Mouse (Mus musculus) embryo, embryonic 10 days (tissue): Measurements from ENCODE around the gene Slc1a4.

Source experiments
- DNase-seq: peaks from one replicate; pipeline ENCODE4 v3.0.0-alpha.2; 2015; ENCODE audit warnings: low spot score

The Slc1a4 gene

DNA sequence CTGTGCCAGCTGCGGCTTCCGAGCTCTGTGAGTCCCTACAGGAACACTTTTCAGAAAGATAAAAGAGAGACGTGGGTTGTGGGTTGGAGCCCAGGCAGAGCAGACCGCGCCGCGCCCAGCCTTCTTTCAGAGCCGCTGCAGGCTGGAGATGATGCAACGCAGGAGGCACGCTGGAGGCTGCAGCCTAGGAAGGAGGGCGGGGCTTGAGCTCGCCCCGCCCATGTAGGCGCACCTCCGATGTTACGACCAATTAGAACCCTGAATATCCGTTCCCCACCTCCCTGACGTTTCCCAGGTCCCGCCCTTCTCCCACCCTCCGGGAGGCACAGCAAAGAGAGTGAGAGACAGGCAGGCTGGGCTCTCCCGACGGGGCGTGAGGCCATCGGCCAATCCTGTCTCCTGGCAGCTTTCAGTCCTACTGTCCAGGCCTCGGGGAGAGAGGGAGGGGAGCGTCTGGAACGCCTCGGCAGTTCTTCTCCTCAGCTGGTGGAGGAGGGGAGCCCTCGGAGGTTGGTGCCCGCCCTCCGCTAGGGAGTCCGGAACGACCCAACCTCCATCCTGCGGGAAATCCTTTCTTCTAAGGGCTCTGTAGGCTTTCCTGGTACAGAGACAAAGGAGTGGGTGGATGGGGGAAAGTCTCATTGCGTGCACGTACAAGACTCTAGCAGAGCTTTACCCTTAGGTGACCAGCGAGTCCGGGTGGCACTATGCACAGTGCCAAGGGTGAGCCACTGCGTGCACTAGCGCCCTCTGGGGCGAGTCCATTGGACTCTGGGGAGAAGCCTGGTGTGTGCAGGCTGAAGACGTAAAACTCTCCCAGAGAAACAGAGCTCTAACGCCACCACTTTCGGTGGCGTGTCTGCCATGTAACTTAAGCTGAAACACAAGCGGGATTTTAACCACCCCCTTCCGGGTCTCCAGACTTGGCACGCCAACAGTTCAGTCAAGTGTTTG is at the start of gene Slc1a4:
Slc1a4 (minus strand) TSS at position 153 of the 954 bp plus-strand sequence.
- peak; percentile 95 for DNase-seq

DNA sequence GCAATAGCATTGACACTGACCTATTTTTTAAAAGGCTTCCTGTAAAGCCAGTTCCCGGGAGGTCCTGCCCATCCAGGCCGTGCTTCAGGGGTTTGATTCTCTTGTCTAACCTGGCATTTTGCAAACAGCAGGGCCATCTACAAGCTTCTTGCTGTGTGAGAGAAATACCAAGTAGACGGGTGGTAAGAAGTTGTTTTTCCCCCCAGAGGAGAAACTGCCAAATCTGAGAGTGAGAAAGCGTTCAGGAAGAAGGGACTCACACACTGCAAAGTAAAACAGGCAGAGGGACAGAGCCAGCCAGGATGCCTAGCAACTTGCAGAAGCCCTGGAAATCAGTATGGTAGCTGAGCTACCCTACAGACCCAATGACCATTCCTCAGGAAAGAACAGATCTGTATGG is 47.6 kb upstream of the Slc1a4 start:
- DNase-seq, result no peak

DNA sequence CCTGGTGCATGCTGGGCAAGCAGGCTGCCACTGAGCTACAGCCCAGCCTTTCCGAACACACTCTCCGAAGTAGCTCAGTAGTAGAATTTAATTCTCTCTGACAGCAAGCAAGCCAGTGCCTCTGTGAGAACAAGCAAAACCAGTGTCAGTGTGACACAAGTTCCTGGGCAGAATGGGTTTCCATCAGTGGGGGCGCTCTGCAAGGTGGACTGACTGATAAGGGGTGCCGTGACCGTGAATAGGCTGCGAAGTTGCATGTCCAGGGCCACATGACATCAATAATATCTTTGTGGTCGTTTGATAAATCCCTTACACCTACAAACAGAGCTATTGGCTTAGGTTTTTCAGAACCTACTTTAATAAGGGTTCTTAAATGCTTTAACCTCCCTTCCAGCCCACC is 44.1 kb upstream of the Slc1a4 start:
- no peak for DNase-seq

DNA sequence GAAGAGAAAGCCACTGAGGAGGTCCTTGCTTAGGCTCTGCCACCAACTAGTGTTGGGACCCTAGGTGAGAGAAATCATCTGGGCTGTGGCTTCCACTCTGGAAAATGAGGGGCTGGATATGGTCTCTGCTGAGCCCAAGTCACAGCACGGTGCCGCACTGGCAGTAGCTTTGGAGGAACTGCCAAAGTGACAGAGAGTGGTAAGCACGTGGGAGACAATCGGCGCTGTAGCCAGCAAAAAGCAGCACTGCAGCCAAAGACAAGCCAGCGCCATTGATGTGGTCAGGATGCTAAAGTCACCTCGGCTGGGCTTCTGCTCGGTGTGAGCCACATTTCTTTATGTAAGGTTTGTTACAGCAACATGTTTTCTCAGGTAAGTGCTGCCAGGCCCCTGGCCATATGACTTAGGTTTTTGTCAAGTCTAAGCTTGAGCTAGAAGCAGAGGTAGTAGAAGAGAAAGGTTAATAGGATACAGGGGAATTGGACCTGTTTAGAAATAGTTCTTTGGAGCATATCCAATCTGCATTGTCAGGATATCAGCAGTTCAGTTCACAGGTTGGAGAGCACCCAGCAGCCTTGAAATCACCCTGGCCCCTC is 40.2 kb upstream of the Slc1a4 start:
- DNase-seq, result no peak

DNA sequence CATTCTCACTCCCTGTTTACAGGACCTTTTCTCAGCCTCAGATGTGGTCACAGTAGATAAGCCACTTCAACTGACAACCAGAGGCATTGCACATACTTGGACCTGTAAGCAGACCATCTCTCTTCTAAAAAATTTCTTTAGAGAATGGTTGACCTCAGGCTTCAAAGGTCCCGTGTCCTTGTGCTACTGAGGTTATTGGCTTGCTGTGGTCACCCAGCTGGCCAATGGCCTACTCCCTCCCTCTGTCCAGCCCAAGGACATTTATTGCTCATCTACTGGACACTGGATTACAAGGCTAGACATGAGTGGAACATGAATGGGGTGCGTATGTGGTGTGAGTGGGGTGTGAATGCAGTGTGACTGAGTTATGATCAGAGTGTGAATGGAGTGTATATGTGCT is 38.0 kb upstream of the Slc1a4 start:
- no peak for DNase-seq

DNA sequence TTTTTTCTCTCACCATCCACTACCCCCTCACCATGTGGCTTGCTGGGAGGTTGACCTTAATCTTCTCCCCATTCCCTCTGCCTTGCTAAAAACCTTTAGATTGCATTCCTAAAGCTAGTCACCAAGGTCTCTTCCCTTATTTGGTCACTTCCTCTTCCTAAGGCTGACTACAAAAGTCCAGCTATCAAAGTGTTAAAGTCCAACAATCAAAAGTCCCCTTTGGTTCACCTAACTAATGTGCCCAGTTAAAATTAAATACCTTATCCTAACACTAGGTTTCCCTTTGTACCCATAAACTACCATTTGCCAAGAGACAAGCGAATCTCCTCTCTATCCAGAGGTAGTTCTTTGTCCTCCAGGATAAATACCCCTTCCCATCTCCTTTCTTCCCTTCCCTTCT is 33.9 kb upstream of the Slc1a4 start:
- no peak for DNase-seq

DNA sequence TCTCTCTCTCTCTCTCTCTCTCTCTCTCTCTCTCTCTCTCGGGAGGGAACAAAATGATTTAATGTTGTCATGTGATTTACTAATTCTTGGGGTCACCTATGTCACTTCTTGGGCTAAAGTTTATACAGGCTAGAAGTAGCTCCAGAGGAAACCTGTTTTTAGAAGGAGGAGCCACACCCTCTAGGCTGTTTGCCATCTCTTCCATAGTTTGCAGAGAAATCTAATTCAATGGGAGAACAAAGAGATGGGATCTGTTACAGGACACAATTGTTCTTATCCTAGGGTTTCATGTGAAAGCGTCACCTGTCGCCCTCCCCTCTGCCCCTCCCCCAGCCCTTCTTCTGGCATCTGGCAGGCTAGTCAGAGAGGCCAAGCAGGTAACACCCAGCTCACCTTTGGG is 28.8 kb upstream of the Slc1a4 start:
- DNase-seq, result no peak

DNA sequence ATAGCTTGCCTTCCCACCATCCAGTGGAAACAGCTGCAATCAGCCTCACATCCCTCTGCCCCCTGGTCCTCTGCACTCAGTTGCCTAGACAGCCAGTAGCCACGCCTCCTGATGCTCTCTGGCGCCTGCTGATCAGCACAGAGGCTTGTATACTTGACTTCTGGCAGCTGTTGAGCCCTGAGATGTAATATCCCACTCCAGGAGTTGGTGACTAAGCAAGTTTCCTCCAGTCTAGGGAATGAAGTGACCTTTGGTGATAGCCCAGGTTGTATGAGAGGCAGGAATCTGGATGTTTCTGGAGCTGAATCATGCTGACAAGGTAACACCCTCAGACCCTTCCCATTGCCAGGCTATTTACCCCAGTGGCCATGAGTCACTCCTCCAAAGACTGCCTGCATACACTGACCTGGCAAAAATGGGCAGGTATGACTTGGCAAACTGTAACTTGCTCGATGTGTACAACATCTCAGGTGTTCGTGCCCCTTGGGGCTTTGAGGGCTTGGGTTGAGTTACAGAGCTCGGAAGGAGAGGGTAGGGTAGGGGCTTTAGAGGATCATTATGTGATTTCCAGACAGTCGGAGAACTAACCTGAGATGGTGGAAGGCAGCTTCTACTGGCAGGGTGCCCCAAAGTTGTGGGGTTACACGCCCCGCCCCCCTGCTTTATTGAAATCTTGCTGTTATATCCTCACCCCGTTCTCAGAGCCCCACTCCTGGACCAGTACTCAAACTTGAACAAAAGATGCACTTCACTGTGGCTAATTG is 25.4 kb upstream of the Slc1a4 start:
- DNase-seq, result peak; percentile 24

DNA sequence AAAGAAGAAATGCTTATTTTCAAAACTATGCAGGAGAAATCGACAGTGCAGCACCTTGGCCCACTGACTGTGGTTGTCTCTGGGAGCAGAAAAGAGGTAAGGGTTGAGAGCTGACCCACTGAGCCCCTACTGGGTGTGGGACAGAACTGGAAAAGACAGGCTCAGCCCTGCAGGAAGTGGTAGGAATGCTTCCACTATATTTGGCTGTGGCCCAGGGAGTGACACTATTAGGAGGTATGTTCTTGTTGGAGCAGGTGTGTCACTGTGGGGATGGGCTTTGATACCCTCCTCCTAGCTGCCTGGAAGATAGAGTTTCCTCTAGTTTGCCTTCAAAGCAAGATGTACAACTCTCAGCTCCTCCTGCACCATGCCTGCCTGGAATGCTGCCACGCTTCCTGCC is 16.0 kb upstream of the Slc1a4 start:
- no peak for DNase-seq

DNA sequence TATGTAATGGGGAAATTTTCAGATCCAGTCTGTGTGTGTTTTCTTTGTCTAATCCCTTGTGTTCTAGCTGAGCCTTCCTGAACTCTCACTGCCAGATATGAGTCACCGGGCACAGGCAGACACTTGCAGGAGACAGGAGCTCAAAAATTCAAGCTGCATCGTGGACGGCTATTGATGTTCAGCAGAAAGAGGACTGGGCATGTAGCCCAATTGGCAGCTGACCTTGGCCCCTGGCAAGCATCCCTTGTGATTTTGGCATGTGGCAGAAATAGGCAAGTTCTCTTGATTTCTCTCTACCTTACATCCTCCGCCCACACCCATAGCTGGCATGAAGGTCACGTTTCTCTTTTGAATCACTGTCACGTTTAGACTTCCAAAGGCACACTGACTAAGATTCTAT is 15.0 kb upstream of the Slc1a4 start:
- DNase-seq, result no peak

DNA sequence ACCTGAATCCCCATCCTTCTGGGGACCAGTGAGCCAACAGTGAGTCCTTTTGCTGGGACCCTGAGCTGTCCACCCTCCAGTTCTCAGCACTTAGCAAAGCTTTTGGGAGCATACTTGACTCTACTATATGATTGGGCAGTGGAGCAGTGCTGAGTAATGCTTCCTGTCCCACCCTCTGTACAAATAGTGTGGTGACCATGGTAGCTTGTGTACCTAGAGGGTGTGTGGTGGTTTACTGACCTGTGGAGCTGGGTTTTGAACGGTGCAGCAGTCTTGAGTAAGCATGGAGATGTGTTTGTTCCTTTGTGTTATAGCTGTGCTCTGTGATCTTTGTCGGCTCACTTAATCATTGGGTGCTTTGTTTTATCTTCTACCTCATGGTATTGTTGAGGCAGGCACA is 13.9 kb upstream of the Slc1a4 start:
- no peak for DNase-seq

DNA sequence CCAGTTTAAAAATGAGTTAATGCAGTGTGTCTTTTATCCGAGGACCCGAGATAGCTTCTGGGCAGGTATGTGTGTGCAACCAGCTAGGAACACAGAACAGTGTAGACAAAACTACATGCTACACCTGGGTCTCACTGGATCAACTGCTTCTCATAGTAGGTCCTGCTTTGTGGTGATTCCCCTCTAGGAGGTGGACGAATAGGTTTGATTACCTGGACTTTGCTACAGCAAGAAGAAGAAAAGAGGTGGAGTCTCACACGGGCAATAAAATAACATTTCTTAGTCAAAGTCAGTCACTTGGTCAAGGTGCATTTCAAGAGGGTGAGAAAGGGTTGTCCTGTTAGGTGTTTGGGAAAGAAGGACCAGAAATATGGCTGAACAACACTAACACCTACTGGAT is 11.4 kb upstream of the Slc1a4 start:
- no peak for DNase-seq

DNA sequence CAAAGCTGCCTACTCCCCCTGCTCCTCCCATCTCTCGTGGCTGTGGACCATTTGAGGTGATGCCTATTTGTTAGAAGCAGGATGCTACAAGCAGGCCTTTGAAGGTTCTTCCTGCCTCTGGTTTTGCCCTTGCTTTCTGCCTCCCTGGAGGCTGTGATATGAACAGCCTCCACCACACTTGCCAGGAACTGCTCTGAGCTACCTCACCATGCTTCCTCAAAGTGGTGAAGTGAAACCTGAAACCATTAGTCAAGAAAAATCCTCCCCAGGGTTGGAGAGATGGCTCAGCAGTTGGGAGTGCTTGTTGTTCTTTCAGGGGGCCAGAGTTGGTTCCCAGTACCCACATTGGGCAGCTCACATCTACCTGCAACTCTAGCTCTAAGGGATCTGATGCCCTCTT is 9.1 kb upstream of the Slc1a4 start:
- DNase-seq, result no peak

DNA sequence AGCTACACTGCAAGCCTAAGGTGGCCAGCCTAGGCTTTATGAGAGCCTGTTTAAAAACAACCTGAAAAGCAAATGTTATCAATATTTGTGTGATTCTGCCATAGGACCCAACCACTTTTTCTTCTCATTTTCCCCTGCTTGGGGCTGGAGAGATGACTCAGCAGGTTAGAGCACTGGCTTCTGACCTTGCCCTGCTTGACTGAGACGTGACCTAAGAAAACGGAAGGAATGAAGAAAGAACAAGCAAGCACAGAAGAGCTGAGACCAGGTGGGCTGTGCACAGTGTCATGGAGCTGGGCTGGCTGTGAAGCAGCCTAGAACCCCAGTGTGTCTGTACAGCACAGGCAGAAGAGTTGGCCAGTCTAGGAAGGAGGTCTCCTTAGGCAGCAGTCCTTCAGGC is 6.2 kb upstream of the Slc1a4 start:
- DNase-seq, result no peak

DNA sequence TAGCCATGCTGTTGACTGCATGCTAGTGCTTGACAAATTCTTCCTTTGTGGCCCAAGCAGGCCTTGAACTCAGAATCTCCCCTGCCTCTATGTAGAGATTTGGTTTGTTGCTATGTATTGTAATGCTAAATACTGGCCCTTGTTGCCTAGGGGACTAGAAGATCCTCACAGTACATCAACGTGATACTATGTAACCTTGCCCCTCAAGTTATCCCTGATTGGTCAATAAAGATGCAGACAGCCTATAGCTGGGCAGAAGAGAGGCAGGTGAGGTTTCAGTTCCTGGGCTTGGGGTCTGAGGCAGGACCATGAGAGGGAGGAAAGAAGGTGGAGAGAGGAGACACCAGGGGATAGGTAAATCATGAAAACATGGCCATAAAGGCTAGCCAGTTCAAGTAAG is 1.8 kb upstream of the Slc1a4 start:
- DNase-seq, result no peak

DNA sequence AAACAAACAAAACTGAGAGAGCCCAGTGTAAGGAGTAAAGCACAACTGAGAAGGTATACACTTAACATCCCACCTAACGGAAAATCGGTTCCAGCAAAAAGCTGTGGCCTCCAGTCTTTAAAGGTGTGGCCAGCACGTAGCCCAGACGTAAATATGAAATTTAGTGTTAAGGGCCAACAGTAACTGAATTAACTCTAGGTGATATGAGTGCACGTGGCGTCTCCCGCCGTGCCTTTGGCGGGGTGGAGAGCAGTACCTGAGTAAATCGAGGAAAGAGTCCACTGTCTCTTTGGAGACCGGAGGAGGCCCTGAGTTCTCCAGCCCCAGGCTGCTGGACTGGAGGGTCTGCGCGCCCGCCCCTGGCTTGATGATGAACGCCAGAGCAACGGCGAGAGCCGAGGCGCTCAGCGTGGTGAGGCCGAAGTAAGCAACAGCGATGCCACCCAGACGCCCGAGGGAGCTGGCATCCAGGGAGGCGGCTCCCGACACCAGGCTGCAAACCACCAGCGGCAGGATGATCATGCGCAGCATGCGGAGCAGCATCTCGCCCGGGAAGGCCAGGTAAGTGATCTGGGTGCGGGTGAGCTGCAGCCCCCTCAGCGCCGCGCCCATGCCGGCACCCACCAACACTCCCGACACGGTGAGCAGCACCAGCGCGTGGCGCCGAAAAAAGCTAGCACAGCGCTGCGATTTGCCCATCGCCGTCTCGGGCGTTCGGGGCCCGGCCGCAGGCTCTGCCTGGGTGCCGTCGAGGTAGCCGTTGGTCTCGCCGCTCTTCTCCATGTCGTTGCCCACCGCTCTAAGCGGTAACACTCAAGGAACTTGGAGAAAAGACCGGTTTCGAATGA is 599 bp downstream of the Slc1a4 start:
- peak; percentile 45 for DNase-seq

DNA sequence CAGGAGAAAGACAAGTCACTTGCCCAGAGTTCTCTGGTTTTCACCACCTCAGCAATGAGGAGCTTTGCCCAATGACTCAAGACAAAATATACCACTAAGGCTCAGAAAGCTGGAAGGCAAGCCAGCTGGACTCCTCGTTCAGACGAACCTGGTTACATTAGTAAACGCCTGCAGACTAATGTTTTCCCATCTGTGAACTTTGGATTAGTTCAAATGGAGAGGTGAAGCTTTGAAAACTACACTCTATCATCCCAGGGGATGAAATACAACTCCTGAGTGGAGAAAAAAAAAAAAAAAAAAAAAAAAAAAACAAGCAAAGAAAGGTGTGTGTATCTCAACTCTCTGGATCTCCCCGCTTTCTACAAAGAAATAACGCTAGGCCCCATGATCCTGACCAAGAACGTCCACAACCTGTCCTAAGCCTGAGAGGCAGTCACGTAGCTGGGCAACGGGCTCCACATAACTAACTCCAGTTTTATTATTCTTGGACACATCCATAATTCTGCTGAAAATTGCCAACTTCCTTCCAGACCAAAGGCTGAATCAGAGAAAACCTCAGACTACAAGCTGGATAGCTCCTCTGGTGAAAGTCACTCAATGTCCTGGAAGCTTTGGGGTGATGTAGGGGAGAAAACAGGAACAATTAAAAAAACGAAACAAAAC is 1.4 kb downstream of the Slc1a4 start:
- DNase-seq, result peak; percentile 16

DNA sequence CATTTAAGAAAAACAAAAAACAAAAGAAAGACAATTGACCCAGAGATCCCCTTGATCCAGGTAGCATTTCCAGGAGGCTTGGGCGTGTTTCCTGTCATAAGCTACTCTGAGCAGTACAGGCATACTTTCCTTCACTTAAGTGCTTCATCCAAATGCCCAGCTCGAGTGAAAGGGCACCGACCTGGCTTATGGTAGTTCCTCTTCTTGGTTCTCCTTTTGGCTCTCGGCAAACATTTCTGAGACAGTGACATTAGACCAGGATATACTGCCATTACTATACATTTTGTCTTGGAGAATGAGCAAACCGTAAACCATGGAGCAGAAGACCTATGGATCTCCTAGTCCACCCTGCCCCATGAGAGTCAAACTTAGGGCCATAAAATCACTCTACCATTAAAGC is 2.8 kb downstream of the Slc1a4 start:
- no peak for DNase-seq

DNA sequence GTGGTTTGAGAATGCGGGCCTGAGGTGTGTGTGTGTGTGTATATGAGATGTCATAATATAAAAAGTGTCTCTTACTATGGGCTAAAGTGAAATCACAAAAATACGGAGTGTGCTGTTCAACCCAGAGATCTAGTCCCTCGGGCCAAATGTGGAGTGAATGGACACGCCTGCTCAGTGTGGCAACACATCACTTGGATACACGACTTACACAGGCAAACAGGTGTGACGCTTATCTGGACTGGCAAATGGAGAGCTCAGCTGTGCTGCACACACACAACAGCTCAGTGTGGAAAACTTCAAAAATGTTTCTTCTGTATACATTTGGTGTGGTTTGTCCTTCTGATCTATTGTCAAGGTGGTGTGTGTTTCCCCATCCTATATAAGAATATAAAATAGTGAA is 3.7 kb downstream of the Slc1a4 start:
- DNase-seq, result no peak

DNA sequence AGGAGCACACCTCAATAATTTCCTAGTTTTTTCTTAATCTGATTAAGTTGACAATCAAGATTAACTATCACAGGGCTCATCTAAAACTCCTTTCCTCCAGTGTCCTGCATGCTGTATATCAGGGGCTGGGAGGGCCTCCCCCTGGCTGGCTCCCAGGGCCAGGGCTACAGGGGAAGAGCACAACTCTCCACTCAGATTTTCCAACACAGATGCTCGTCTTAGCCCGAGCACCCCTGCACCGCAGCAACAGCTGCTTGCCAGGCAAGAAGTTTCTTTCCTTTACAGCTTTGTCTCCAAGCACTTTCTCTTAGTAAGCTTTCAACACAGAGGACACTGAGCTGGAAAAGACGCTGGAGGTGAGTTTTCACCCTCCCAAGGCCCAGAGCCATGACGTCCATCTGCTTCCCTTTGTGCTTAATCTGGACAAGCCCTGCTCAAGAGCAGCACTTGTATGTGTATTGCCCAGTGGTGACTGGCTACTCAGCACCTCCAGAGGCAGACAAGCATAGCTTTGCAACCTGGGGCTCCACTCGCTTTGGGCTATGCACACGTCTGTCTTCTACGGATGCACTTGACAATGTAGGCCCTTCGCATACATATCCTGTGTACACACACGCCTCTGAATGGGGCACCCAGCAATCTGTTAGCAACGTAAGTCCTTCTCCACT is 6.1 kb downstream of the Slc1a4 start:
- DNase-seq, result no peak
